ENCODE assay signal across 11 mouse cellular contexts in the genomic region with DNA sequence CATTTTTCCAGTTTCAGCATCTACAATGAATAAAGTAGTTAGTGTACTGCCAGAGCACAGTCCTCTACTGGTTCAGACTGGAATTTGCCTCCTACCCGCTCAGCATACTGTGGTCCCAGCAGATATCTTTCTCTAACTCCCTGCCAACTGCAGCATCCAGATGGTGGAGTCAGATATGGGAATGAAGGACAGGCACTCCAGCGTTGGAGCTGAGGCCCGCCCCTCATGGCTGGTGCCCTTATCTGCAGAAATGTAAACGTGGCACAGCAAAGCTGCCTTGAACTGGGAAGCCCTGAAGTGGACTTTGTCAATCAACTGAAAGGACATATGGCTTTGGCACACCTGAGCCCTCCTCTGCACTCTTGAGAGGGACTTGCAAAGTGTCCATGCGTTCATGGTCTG.
DNase-seq lines count a peak whose midpoint lies in the region; ATAC-seq lines count a peak whose summit lies in the region.
"Had no signal": no experiment of that assay in that cellular context is flagged by ENCODE, and none has a peak within 500 bp of the region (broad histone marks: within the 10 kb centered on the region; RNA-seq: fewer than 3 reads in every experiment).

No protein-coding gene starts in this region.

- no peak overlapping the region for H3K4me2 ChIP-seq in forebrain, embryonic 15.5 days (replicated peaks)
- H3K4me2 ChIP-seq in forebrain, embryonic 11.5 days (ENCODE audit: low read depth, low read length, severe bottlenecking): no peak overlapping the region
- H3K4me2 ChIP-seq in lung, embryonic 15.5 days: no peak overlapping the region

- no peak overlapping the region for H3K9ac ChIP-seq in forebrain, embryonic 15.5 days (replicated peaks)
- H3K9ac ChIP-seq in forebrain, embryonic 11.5 days (ENCODE audit: low read length): no peak overlapping the region
- no peak overlapping the region for H3K9ac ChIP-seq in lung, embryonic 15.5 days

- peaks cover 22% of the 10 kb centered on the region for H3K4me1 ChIP-seq in forebrain, embryonic 15.5 days
- H3K4me1 ChIP-seq in forebrain, embryonic 11.5 days (replicated peaks; ENCODE audit: control insufficient read depth, insufficient read depth, low read length): no peaks in the 10 kb centered on the region
- no peaks in the 10 kb centered on the region for H3K4me1 ChIP-seq in lung, embryonic 15.5 days

- no peak for DNase-seq in forebrain, embryonic 11.5 days (ENCODE audit: low spot score)
- DNase-seq in lung, postnatal 14 days: no peak
- no peak for DNase-seq in urinary bladder, postnatal 36 days (ENCODE audit: low spot score in 2 of 2)
- DNase-seq in kidney, adult 18-20 months: no peak
- DNase-seq: gastrocnemius, postnatal 36 days; kidney, postnatal 10 days had no signal

- no peak overlapping the region for H3K4me3 ChIP-seq in forebrain, embryonic 15.5 days
- H3K4me3 ChIP-seq in forebrain, embryonic 11.5 days (ENCODE audit: low read depth, low read length): no peak overlapping the region
- H3K4me3 ChIP-seq in lung, embryonic 15.5 days: no peak overlapping the region

- H3K9me3 ChIP-seq in forebrain, embryonic 15.5 days: no peaks in the 10 kb centered on the region
- H3K9me3 ChIP-seq in forebrain, embryonic 11.5 days (ENCODE audit: control insufficient read depth, low read length): no peaks in the 10 kb centered on the region
- H3K9me3 ChIP-seq in lung, embryonic 15.5 days: no peaks in the 10 kb centered on the region

- H3K27me3 ChIP-seq in forebrain, embryonic 15.5 days: no peaks in the 10 kb centered on the region
- H3K27me3 ChIP-seq in forebrain, embryonic 11.5 days (ENCODE audit: control insufficient read depth, insufficient read depth, low read length): no peaks in the 10 kb centered on the region
- no peaks in the 10 kb centered on the region for H3K27me3 ChIP-seq in lung, embryonic 15.5 days

- WGBS in forebrain, embryonic 15.5 days: 52% methylated on average over 5 of the region's 5 CpGs
- 72% methylated on average over 5 of the region's 5 CpGs for WGBS in forebrain, embryonic 11.5 days
- 15% methylated on average over 5 of the region's 5 CpGs for WGBS in lung, embryonic 15.5 days

- ATAC-seq in forebrain, embryonic 15.5 days (replicated peaks): peak; percentile 60; the same call in 1 of the 2 replicates
- ATAC-seq in forebrain, embryonic 11.5 days (replicated peaks; ENCODE audit: low FRiP score): no peak
- peak; percentile 57; the same call in 1 of the 2 replicates for ATAC-seq in lung, embryonic 15.5 days (ENCODE audit: borderline replicate concordance, extremely low read depth, low FRiP score, low TSS enrichment)
- ATAC-seq in erythroblast, adult 5-6 weeks (replicated peaks; ENCODE audit: low FRiP score, poor library complexity, severe bottlenecking): peak; percentile 93
- ATAC-seq in megakaryocyte progenitor cell, adult 5-6 weeks (replicated peaks; ENCODE audit: poor library complexity): peak; percentile 100

- no peaks in the 10 kb centered on the region for H3K36me3 ChIP-seq in forebrain, embryonic 15.5 days
- H3K36me3 ChIP-seq in forebrain, embryonic 11.5 days (ENCODE audit: control insufficient read depth, insufficient read depth, low read length): no peaks in the 10 kb centered on the region
- H3K36me3 ChIP-seq in lung, embryonic 15.5 days: no peaks in the 10 kb centered on the region

- H3K27ac ChIP-seq in forebrain, embryonic 15.5 days (replicated peaks): peak overlapping the region; percentile 48; the same call in 1 of the 2 replicates
- no peak overlapping the region for H3K27ac ChIP-seq in forebrain, embryonic 11.5 days (ENCODE audit: low read depth, low read length)
- no peak overlapping the region for H3K27ac ChIP-seq in lung, embryonic 15.5 days
- H3K27ac ChIP-seq: macrophage had no signal
